Comparison of ENCODE assay signal across 8 mouse cellular contexts in genomic region chr9:21917493-21918034, GRCm38 (mm10). TPM values are rescaled to one million over a fixed set of nuclear protein-coding genes. Genes with fewer than 3 reads are reported as not detected.
A peak's percentile ranks its signal among the peaks of the same experiment; 100 is the strongest.
DNase-seq lines count a peak whose midpoint lies in the region; ATAC-seq and TF ChIP-seq lines count a peak whose summit lies in the region.

No protein-coding gene starts in this region.

- peak overlapping the region; percentile 56 for H3K9ac ChIP-seq in ES-E14 (ENCODE audit: insufficient read depth, low read depth, low read length, poor library complexity, severe bottlenecking)
- peak overlapping the region; percentile 60 for H3K9ac ChIP-seq in forebrain, postnatal 0 days
- peak overlapping the region; percentile 53 for H3K9ac ChIP-seq in intestine, postnatal 0 days (ENCODE audit: low read depth, low read length)
- H3K9ac ChIP-seq in liver, embryonic 12.5 days = peak overlapping the region; percentile 78

- no peak for TF ChIP-seq POLR2A in myocyte (IDR thresholded peaks at IDR 0.05; ENCODE audit: insufficient read length, low read depth)

- ATAC-seq in forebrain, postnatal 0 days = peak; percentile 86
- peak; percentile 27 for ATAC-seq in intestine, postnatal 0 days
- peak; percentile 30 for ATAC-seq in liver, embryonic 12.5 days

- 1% methylated on average over 35 of the region's 35 CpGs for WGBS in forebrain, postnatal 0 days
- WGBS in intestine, postnatal 0 days = 2% methylated on average over 35 of the region's 35 CpGs
- WGBS in liver, embryonic 12.5 days (ENCODE audit: insufficient replicate concordance) = 2% methylated on average over 35 of the region's 35 CpGs

- H3K4me2 ChIP-seq in forebrain, postnatal 0 days (ENCODE audit: low read depth) = peak overlapping the region; percentile 69
- peak overlapping the region; percentile 97 for H3K4me2 ChIP-seq in intestine, postnatal 0 days (replicated peaks; ENCODE audit: low read depth)
- H3K4me2 ChIP-seq in liver, embryonic 12.5 days = peak overlapping the region; percentile 100
- H3K4me2 ChIP-seq in myocyte (ENCODE audit: low read depth) = peak overlapping the region; percentile 84

- no peak overlapping the region for H3K27ac ChIP-seq in ES-E14 (ENCODE audit: insufficient read depth, low read depth, low read length, poor library complexity, severe bottlenecking)
- H3K27ac ChIP-seq in forebrain, postnatal 0 days (ENCODE audit: low read depth, low read length) = peak overlapping the region; percentile 92
- peak overlapping the region; percentile 61 for H3K27ac ChIP-seq in intestine, postnatal 0 days (ENCODE audit: low read depth, low read length)
- peak overlapping the region; percentile 54; the same call in 1 of the 2 replicates for H3K27ac ChIP-seq in liver, embryonic 12.5 days

- H3K4me3 ChIP-seq in ES-E14 (ENCODE audit: insufficient read depth in 1 of 2, low read depth in 1 of 2, low read length in 2 of 2, poor library complexity in 1 of 2, severe bottlenecking in 1 of 2) (peak overlapping the region; percentile 69 to 94), myocyte (peak overlapping the region; percentile 26)
- peak overlapping the region; percentile 68 for H3K4me3 ChIP-seq in forebrain, postnatal 0 days (ENCODE audit: low read depth, low read length)
- H3K4me3 ChIP-seq in intestine, postnatal 0 days (ENCODE audit: low read depth, low read length) = peak overlapping the region; percentile 65
- peak overlapping the region; percentile 73 for H3K4me3 ChIP-seq in liver, embryonic 12.5 days

- H3K79me2 ChIP-seq in myocyte (ENCODE audit: control insufficient read depth, insufficient read depth) = no peaks in the 10 kb centered on the region

- no peaks in the 10 kb centered on the region for H3K9me3 ChIP-seq in ES-E14 (ENCODE audit: control insufficient read depth, insufficient read depth, low read depth, low read length)
- no peaks in the 10 kb centered on the region for H3K9me3 ChIP-seq in forebrain, postnatal 0 days (ENCODE audit: low read length)
- no peaks in the 10 kb centered on the region for H3K9me3 ChIP-seq in intestine, postnatal 0 days (ENCODE audit: control insufficient read depth)
- no peaks in the 10 kb centered on the region for H3K9me3 ChIP-seq in liver, embryonic 12.5 days (replicated peaks)

- no peak for TF ChIP-seq CTCF in forebrain, postnatal 0 days (IDR thresholded peaks at IDR 0.05; ENCODE audit: low read depth)
- TF ChIP-seq CTCF in intestine, postnatal 0 days (IDR thresholded peaks at IDR 0.05; ENCODE audit: low read depth) = no peak

- H3ac ChIP-seq in myocyte (ENCODE audit: control insufficient read depth, insufficient read length) = peak overlapping the region; percentile 23

- in situ Hi-C loops in ES-E14 (cut with MboI; ENCODE audit: low sequenced_read_pairs in 2 of 2, unreplicated experiment in 2 of 2) = no loop called here

- H3K36me3 ChIP-seq in ES-E14 (ENCODE audit: control insufficient read depth, insufficient read depth, low read length, poor library complexity, severe bottlenecking) (peaks cover 8% of the 10 kb centered on the region; the same call in 1 of the 2 replicates), myocyte (ENCODE audit: control insufficient read depth, insufficient read depth) (no peaks in the 10 kb centered on the region)
- peaks cover 21% of the 10 kb centered on the region for H3K36me3 ChIP-seq in forebrain, postnatal 0 days (ENCODE audit: insufficient read depth)
- H3K36me3 ChIP-seq in intestine, postnatal 0 days (ENCODE audit: control insufficient read depth, insufficient read depth) = peaks cover 11% of the 10 kb centered on the region; the same call in 1 of the 2 replicates
- H3K36me3 ChIP-seq in liver, embryonic 12.5 days = peaks cover 2% of the 10 kb centered on the region; the same call in 1 of the 2 replicates

- H3K4me1 ChIP-seq in ES-E14 (ENCODE audit: control insufficient read depth in 2 of 2, insufficient read depth in 2 of 2, low read length in 2 of 2, poor library complexity in 1 of 2) = no peaks in the 10 kb centered on the region; a peak in 1 of 4 replicates
- peaks cover 4% of the 10 kb centered on the region; the same call in 1 of the 2 replicates for H3K4me1 ChIP-seq in forebrain, postnatal 0 days (ENCODE audit: insufficient read depth)
- H3K4me1 ChIP-seq in intestine, postnatal 0 days (replicated peaks; ENCODE audit: control insufficient read depth, insufficient read depth, low read length) = no peaks in the 10 kb centered on the region
- H3K4me1 ChIP-seq in liver, embryonic 12.5 days = peaks cover 23% of the 10 kb centered on the region

- no peaks in the 10 kb centered on the region for H3K27me3 ChIP-seq in forebrain, postnatal 0 days (ENCODE audit: insufficient read depth, low read length)
- H3K27me3 ChIP-seq in intestine, postnatal 0 days (replicated peaks; ENCODE audit: control insufficient read depth, insufficient read depth, low read length) = no peaks in the 10 kb centered on the region
- H3K27me3 ChIP-seq in liver, embryonic 12.5 days (replicated peaks) = peaks cover 22% of the 10 kb centered on the region
- no peaks in the 10 kb centered on the region for H3K27me3 ChIP-seq in myocyte (ENCODE audit: control insufficient read depth, insufficient read depth, insufficient read length)

- peak; percentile 56 for DNase-seq in adrenal gland, adult 2 months
- DNase-seq in adrenal gland, adult 8-10 months = no peak
- DNase-seq in ES-E14 (ENCODE audit: low read depth, low spot score) = no peak
- DNase-seq in forebrain, postnatal 0 days = peak; percentile 84
- no peak for DNase-seq in ovary, adult 18-20 months (ENCODE audit: low spot score)

TF ChIP-seq in ES-E14, 5 proteins besides CTCF, POLR2A, EP300 and RAD21 (continues in another document):
- no peak for TF ChIP-seq HCFC1 (IDR thresholded peaks at IDR 0.05; ENCODE audit: borderline replicate concordance, insufficient read depth, low read length)
- no peak for TF ChIP-seq ZNF384 (IDR thresholded peaks at IDR 0.05; ENCODE audit: low read depth, low read length)

TF ChIP-seq in myocyte, 11 proteins besides CTCF, POLR2A, EP300 and RAD21 (continues in another document):
- no peak for TF ChIP-seq REST (IDR thresholded peaks at IDR 0.05; ENCODE audit: insufficient read depth, insufficient read length)
- no peak for TF ChIP-seq CEBPB (IDR thresholded peaks at IDR 0.05; ENCODE audit: insufficient read depth, poor library complexity, severe bottlenecking)
- no peak for TF ChIP-seq POLR2AphosphoS2 (IDR thresholded peaks at IDR 0.05; ENCODE audit: insufficient read length, low read depth)

RNA-seq across cellular contexts. Expression of gene Rab3d, which starts 0.4 kb away (rescaled TPM):
- total RNA-seq in adrenal gland, adult 2 months (2021) = 10 to 100 TPM; 48.3 to 52.2 TPM
- polyA plus RNA-seq in adrenal gland, adult 2 months (2012; rRNA removed) = 75.9 and 84.8 TPM in 2 replicates
- total RNA-seq in adrenal gland, adult 8-10 months (2022) = 10 to 100 TPM; 43.1 to 64.6 (median 48.1) TPM
- 4.4 and 9.5 TPM in 2 replicates for total RNA-seq in ES-E14 (2012; rRNA removed)
- total RNA-seq in forebrain, postnatal 0 days (2014; rRNA removed) = 23.7 and 26.7 TPM in 2 replicates
- 23.0 and 28.7 TPM in 2 replicates for polyA plus RNA-seq in forebrain, postnatal 0 days (2015; fragmentation: Nextera tagmentation; extraction: Ambion mirVana)
- 19.9 and 20.3 TPM in 2 replicates for polyA plus RNA-seq in intestine, postnatal 0 days (2015; fragmentation: Nextera tagmentation; extraction: Ambion mirVana)
- polyA plus RNA-seq in liver, embryonic 12.5 days (2016; fragmentation: Nextera tagmentation; extraction: Ambion mirVana) = 6.5 TPM in 2 replicates
- polyA plus RNA-seq in myocyte (2012; fragmentation: generic; extraction: Trizol) = 24.1 TPM

RNA-seq across cellular contexts. Expression of gene Ccdc159, which starts 9.7 kb away (rescaled TPM):
- 10 to 100 TPM in 1 of 2 experiments, 1 to 10 TPM in 1; 9.4 to 10.5 TPM for total RNA-seq in adrenal gland, adult 2 months (2021)
- 17.3 and 24.5 TPM in 2 replicates for polyA plus RNA-seq in adrenal gland, adult 2 months (2012; rRNA removed)
- 10 to 100 TPM in 3 of 4 experiments, 1 to 10 TPM in 1; 8.6 to 27.3 (median 17.7) TPM for total RNA-seq in adrenal gland, adult 8-10 months (2022)
- 1.8 and 1.9 TPM in 2 replicates for total RNA-seq in ES-E14 (2012; rRNA removed)
- total RNA-seq in forebrain, postnatal 0 days (2014; rRNA removed) = 8.6 and 13.6 TPM in 2 replicates
- polyA plus RNA-seq in forebrain, postnatal 0 days (2015; fragmentation: Nextera tagmentation; extraction: Ambion mirVana) = 3.5 and 4.1 TPM in 2 replicates
- polyA plus RNA-seq in intestine, postnatal 0 days (2015; fragmentation: Nextera tagmentation; extraction: Ambion mirVana) = 0.63 and 0.99 TPM in 2 replicates
- 1.3 and 2.2 TPM in 2 replicates for polyA plus RNA-seq in liver, embryonic 12.5 days (2016; fragmentation: Nextera tagmentation; extraction: Ambion mirVana)
- polyA plus RNA-seq in myocyte (2012; fragmentation: generic; extraction: Trizol) = 2.5 TPM

RNA-seq across cellular contexts. Expression of gene Tmem205, which starts 9.8 kb away (rescaled TPM):
- 100 to 1,000 TPM; 381 to 452 TPM for total RNA-seq in adrenal gland, adult 2 months (2021)
- polyA plus RNA-seq in adrenal gland, adult 2 months (2012; rRNA removed) = 1,222 and 1,525 TPM in 2 replicates
- total RNA-seq in adrenal gland, adult 8-10 months (2022) = 100 to 1,000 TPM; 375 to 588 (median 495) TPM
- total RNA-seq in ES-E14 (2012; rRNA removed) = 38.1 and 75.3 TPM in 2 replicates
- 42.0 and 47.1 TPM in 2 replicates for total RNA-seq in forebrain, postnatal 0 days (2014; rRNA removed)
- 52.8 and 65.9 TPM in 2 replicates for polyA plus RNA-seq in forebrain, postnatal 0 days (2015; fragmentation: Nextera tagmentation; extraction: Ambion mirVana)
- polyA plus RNA-seq in intestine, postnatal 0 days (2015; fragmentation: Nextera tagmentation; extraction: Ambion mirVana) = 83.1 and 88.2 TPM in 2 replicates
- 39.9 and 41.8 TPM in 2 replicates for polyA plus RNA-seq in liver, embryonic 12.5 days (2016; fragmentation: Nextera tagmentation; extraction: Ambion mirVana)
- 55.1 TPM for polyA plus RNA-seq in myocyte (2012; fragmentation: generic; extraction: Trizol)

RNA-seq across cellular contexts. Expression of gene Plppr2, which starts 19.3 kb away (rescaled TPM):
- 10 to 100 TPM; 21.7 to 31.7 TPM for total RNA-seq in adrenal gland, adult 2 months (2021)
- 120 and 147 TPM in 2 replicates for polyA plus RNA-seq in adrenal gland, adult 2 months (2012; rRNA removed)
- 10 to 100 TPM; 19.6 to 44.0 (median 32.1) TPM for total RNA-seq in adrenal gland, adult 8-10 months (2022)
- total RNA-seq in ES-E14 (2012; rRNA removed) = 2.0 and 2.6 TPM in 2 replicates
- total RNA-seq in forebrain, postnatal 0 days (2014; rRNA removed) = 97.9 and 108 TPM in 2 replicates
- 122 and 144 TPM in 2 replicates for polyA plus RNA-seq in forebrain, postnatal 0 days (2015; fragmentation: Nextera tagmentation; extraction: Ambion mirVana)
- polyA plus RNA-seq in intestine, postnatal 0 days (2015; fragmentation: Nextera tagmentation; extraction: Ambion mirVana) = 2.9 and 3.2 TPM in 2 replicates
- 2.3 and 3.1 TPM in 2 replicates for polyA plus RNA-seq in liver, embryonic 12.5 days (2016; fragmentation: Nextera tagmentation; extraction: Ambion mirVana)
- polyA plus RNA-seq in myocyte (2012; fragmentation: generic; extraction: Trizol) = 21.5 TPM

RNA-seq across cellular contexts. Expression of gene Swsap1, which starts 38.0 kb away (rescaled TPM):
- total RNA-seq in adrenal gland, adult 2 months (2021) = 10 to 100 TPM; 14.2 to 18.6 TPM
- 12.4 and 20.2 TPM in 2 replicates for polyA plus RNA-seq in adrenal gland, adult 2 months (2012; rRNA removed)
- 10 to 100 TPM; 17.5 to 22.5 (median 20.0) TPM for total RNA-seq in adrenal gland, adult 8-10 months (2022)
- total RNA-seq in ES-E14 (2012; rRNA removed) = 9.5 and 10.8 TPM in 2 replicates
- 28.2 and 37.7 TPM in 2 replicates for total RNA-seq in forebrain, postnatal 0 days (2014; rRNA removed)
- 7.0 and 7.3 TPM in 2 replicates for polyA plus RNA-seq in forebrain, postnatal 0 days (2015; fragmentation: Nextera tagmentation; extraction: Ambion mirVana)
- polyA plus RNA-seq in intestine, postnatal 0 days (2015; fragmentation: Nextera tagmentation; extraction: Ambion mirVana) = 4.6 and 4.8 TPM in 2 replicates
- polyA plus RNA-seq in liver, embryonic 12.5 days (2016; fragmentation: Nextera tagmentation; extraction: Ambion mirVana) = 2.8 and 3.0 TPM in 2 replicates
- polyA plus RNA-seq in myocyte (2012; fragmentation: generic; extraction: Trizol) = 8.9 TPM

Comparison
In these comparisons a context has a peak if more than half of its experiments do, and no peak if none do; other contexts are left out.
1. DNase-seq: peak in adrenal gland, adult 2 months (single experiment) and forebrain, postnatal 0 days (single experiment); none in adrenal gland, adult 8-10 months (single experiment), ES-E14 (single experiment) and ovary, adult 18-20 months (single experiment).
2. H3K4me3 ChIP-seq: peak in every context shown above with its lines; median percentile 82 in ES-E14; 73 in liver, embryonic 12.5 days; 68 in forebrain, postnatal 0 days; 65 in intestine, postnatal 0 days; 26 in myocyte.
3. ATAC-seq: peak in every context shown above with its lines; median percentile 86 in forebrain, postnatal 0 days; 30 in liver, embryonic 12.5 days; 27 in intestine, postnatal 0 days.
4. RNA of gene Tmem205, which starts 9.8 kb away (polyA plus RNA-seq): 1,222 to 1,525 TPM in adrenal gland, adult 2 months; 83.1 to 88.2 TPM in intestine, postnatal 0 days, 55.1 TPM in myocyte (single experiment), 52.8 to 65.9 TPM in forebrain, postnatal 0 days and 39.9 to 41.8 TPM in liver, embryonic 12.5 days; every median in the first group is over 10 times any median in the second.
5. Peak in every context shown above with its lines, with median percentiles within 50 percentile points of each other: H3K9ac ChIP-seq and H3K4me2 ChIP-seq.